Mouse (Mus musculus): Measurements from ENCODE around the gene Ttc24. TPM values are rescaled to one million over a fixed set of nuclear protein-coding genes. Genes with fewer than 3 reads are reported as not detected.

The Ttc24 gene
- polyA plus RNA-seq, 1 experiment from 2014 or later: not detected

- no peak for DNase-seq
- Histone ChIP-seq H3K4me2 (ENCODE audit: low read depth, low read length) (peak overlapping the region; percentile 91), H3K27me3 (ENCODE audit: insufficient read depth, low read length) (no peaks in the 10 kb centered on the region), H3K9ac (replicated peaks) (peak overlapping the region; percentile 56; the same call in 1 of the 2 replicates), H3K9me3 (ENCODE audit: low read length) (no peaks in the 10 kb centered on the region), H3K27ac (ENCODE audit: low read depth) (peak overlapping the region; percentile 12; the same call in 1 of the 2 replicates), H3K4me1 (ENCODE audit: insufficient read depth) (peaks cover 19% of the 10 kb centered on the region), H3K4me3 (ENCODE audit: low read depth, low read length) (peak overlapping the region; percentile 78), H3K36me3 (replicated peaks; ENCODE audit: insufficient read depth, low read length) (0 out of 2 replicates have a peak, but pooled peaks cover 2% of the 10 kb centered on the region)
- ATAC-seq: peak; percentile 55; the same call in 1 of the 2 replicates
- TF ChIP-seq CTCF (IDR thresholded peaks at IDR 0.05; ENCODE audit: low read depth) (no peak), EP300 (IDR thresholded peaks at IDR 0.05; ENCODE audit: low read depth) (no peak)
- 14% methylated on average over 4 of the region's 4 CpGs for WGBS (ENCODE audit: insufficient replicate concordance)
Measured at GRCm38 (mm10) chr3:88082663-88083062, 4.6 kb upstream of the Ttc24 start.

GRCm38 (mm10) chr3:88082224-88082618 is 4.1 kb upstream of the Ttc24 start:
- H3K36me3 ChIP-seq (replicated peaks; ENCODE audit: insufficient read depth, low read length): 0 out of 2 replicates have a peak, but pooled peaks cover 2% of the 10 kb centered on the region
- WGBS (ENCODE audit: insufficient replicate concordance): 1% methylated on average over 13 of the region's 13 CpGs
- peak overlapping the region; percentile 78 for H3K4me3 ChIP-seq (ENCODE audit: low read depth, low read length)
- H3K4me1 ChIP-seq (ENCODE audit: insufficient read depth): peaks cover 19% of the 10 kb centered on the region
- ATAC-seq: no peak
- H3K4me2 ChIP-seq (ENCODE audit: low read depth, low read length): peak overlapping the region; percentile 91
- no peak for TF ChIP-seq EP300 (IDR thresholded peaks at IDR 0.05; ENCODE audit: low read depth)
- no peak for TF ChIP-seq CTCF (IDR thresholded peaks at IDR 0.05; ENCODE audit: low read depth)
- H3K27me3 ChIP-seq (ENCODE audit: insufficient read depth, low read length): no peaks in the 10 kb centered on the region
- DNase-seq: no peak
- peak overlapping the region; percentile 12; the same call in 1 of the 2 replicates for H3K27ac ChIP-seq (ENCODE audit: low read depth)
- H3K9me3 ChIP-seq (ENCODE audit: low read length): no peaks in the 10 kb centered on the region
- peak overlapping the region; percentile 56 for H3K9ac ChIP-seq (replicated peaks)

GRCm38 (mm10) chr3:88081345-88082223 is 3.5 kb upstream of the Ttc24 start, which contains the start of gene Iqgap3:
Gene Iqgap3 (plus strand): TSS chr3:88081971.
- Histone ChIP-seq H3K4me1 (ENCODE audit: insufficient read depth) (peaks cover 19% of the 10 kb centered on the region), H3K27me3 (ENCODE audit: insufficient read depth, low read length) (no peaks in the 10 kb centered on the region), H3K4me2 (ENCODE audit: low read depth, low read length) (peak within 1 kb of the TSS; percentile 91), H3K27ac (ENCODE audit: low read depth) (peak within 1 kb of the TSS; percentile 12; the same call in 1 of the 2 replicates), H3K36me3 (replicated peaks; ENCODE audit: insufficient read depth, low read length) (no peaks in the 10 kb centered on the region), H3K4me3 (ENCODE audit: low read depth, low read length) (peak within 1 kb of the TSS; percentile 78), H3K9ac (replicated peaks) (peak within 1 kb of the TSS; percentile 56), H3K9me3 (ENCODE audit: low read length) (no peaks in the 10 kb centered on the region)
- DNase-seq: peak; percentile 91
- WGBS (ENCODE audit: insufficient replicate concordance): 19% methylated on average over 33 of the region's 33 CpGs
- peak; percentile 81 for ATAC-seq
- TF ChIP-seq CTCF (IDR thresholded peaks at IDR 0.05; ENCODE audit: low read depth): no peak
- TF ChIP-seq EP300 (IDR thresholded peaks at IDR 0.05; ENCODE audit: low read depth): no peak

GRCm38 (mm10) chr3:88077441-88077840 is 663 bp downstream of the Ttc24 start:
- Histone ChIP-seq H3K4me2 (ENCODE audit: low read depth, low read length) (no peak overlapping the region), H3K27ac (ENCODE audit: low read depth) (no peak overlapping the region), H3K36me3 (replicated peaks; ENCODE audit: insufficient read depth, low read length) (no peaks in the 10 kb centered on the region), H3K4me1 (ENCODE audit: insufficient read depth) (peaks cover 11% of the 10 kb centered on the region), H3K9ac (replicated peaks) (no peak overlapping the region), H3K4me3 (ENCODE audit: low read depth, low read length) (no peak overlapping the region), H3K27me3 (ENCODE audit: insufficient read depth, low read length) (no peaks in the 10 kb centered on the region), H3K9me3 (ENCODE audit: low read length) (no peaks in the 10 kb centered on the region)
- no peak for TF ChIP-seq CTCF (IDR thresholded peaks at IDR 0.05; ENCODE audit: low read depth)
- no peak for TF ChIP-seq EP300 (IDR thresholded peaks at IDR 0.05; ENCODE audit: low read depth)
- 20% methylated on average over 8 of the region's 8 CpGs for WGBS (ENCODE audit: insufficient replicate concordance)
- peak; percentile 33 for DNase-seq
- ATAC-seq: peak; percentile 81

- Histone ChIP-seq H3K4me1 (ENCODE audit: insufficient read depth) (no peaks in the 10 kb centered on the region), H3K36me3 (replicated peaks; ENCODE audit: insufficient read depth, low read length) (no peaks in the 10 kb centered on the region), H3K4me3 (ENCODE audit: low read depth, low read length) (no peak overlapping the region), H3K4me2 (ENCODE audit: low read depth, low read length) (no peak overlapping the region), H3K9ac (replicated peaks) (no peak overlapping the region), H3K9me3 (ENCODE audit: low read length) (no peaks in the 10 kb centered on the region), H3K27ac (ENCODE audit: low read depth) (no peak overlapping the region), H3K27me3 (ENCODE audit: insufficient read depth, low read length) (no peaks in the 10 kb centered on the region)
- TF ChIP-seq CTCF (IDR thresholded peaks at IDR 0.05; ENCODE audit: low read depth) (no peak), EP300 (IDR thresholded peaks at IDR 0.05; ENCODE audit: low read depth) (no peak)
- DNase-seq: no peak
- 70% methylated on average over 8 of the region's 8 CpGs for WGBS (ENCODE audit: insufficient replicate concordance)
- ATAC-seq: no peak
Measured at GRCm38 (mm10) chr3:88074766-88075165, 3.3 kb downstream of the Ttc24 start.

- whole genome bisulfite sequencing (ENCODE audit: insufficient replicate concordance): 54% methylated on average over 2 of the region's 2 CpGs
Measured at GRCm38 (mm10) chr3:88074351-88074750, 3.8 kb downstream of the Ttc24 start.

More at GRCm38 (mm10) chr3:88074351-88074750, 3.8 kb downstream of the Ttc24 start:
- DNase-seq (no peak), ATAC-seq (no peak)
- no peaks in the 10 kb centered on the region for H3K9me3 ChIP-seq (ENCODE audit: low read length)
- no peak overlapping the region for H3K4me2 ChIP-seq (ENCODE audit: low read depth, low read length)
- H3K4me3 ChIP-seq (ENCODE audit: low read depth, low read length): no peak overlapping the region
- no peaks in the 10 kb centered on the region for H3K27me3 ChIP-seq (ENCODE audit: insufficient read depth, low read length)
- H3K4me1 ChIP-seq (ENCODE audit: insufficient read depth): no peaks in the 10 kb centered on the region
- no peak overlapping the region for H3K9ac ChIP-seq (replicated peaks)
- no peak overlapping the region for H3K27ac ChIP-seq (ENCODE audit: low read depth)
- no peak for TF ChIP-seq EP300 (IDR thresholded peaks at IDR 0.05; ENCODE audit: low read depth)
- no peak for TF ChIP-seq CTCF (IDR thresholded peaks at IDR 0.05; ENCODE audit: low read depth)
- no peaks in the 10 kb centered on the region for H3K36me3 ChIP-seq (replicated peaks; ENCODE audit: insufficient read depth, low read length)
